22 mouse cellular contexts compared by ENCODE assay signal in the genomic region with DNA sequence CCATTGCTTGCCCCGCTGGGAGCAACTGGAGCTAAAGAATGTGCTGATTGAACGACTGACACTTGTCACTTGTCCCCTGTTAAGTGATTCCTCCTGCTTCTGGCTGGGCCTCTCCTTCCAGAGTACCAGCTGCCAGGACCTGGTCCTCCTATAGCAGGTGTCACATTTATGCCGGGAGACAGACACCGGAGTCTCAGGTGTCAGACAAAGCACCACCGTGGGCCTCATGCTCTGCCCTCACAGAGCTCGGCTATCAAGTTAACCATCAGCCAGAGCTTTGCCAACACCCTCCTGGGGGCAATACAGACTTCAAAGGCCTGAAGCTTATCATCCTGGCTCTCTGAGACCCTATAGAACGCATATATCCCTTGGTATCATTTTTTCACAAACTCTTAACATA. TPM values are rescaled to one million over a fixed set of nuclear protein-coding genes. Genes with fewer than 3 reads are reported as not detected.
"Had no signal": no experiment of that assay in that cellular context is flagged by ENCODE, and none has a peak within 500 bp of the region (broad histone marks: within the 10 kb centered on the region; RNA-seq: fewer than 3 reads in every experiment).

No protein-coding gene starts in this region.

- H3K4me1 ChIP-seq: limb, embryonic 15.5 days; liver, embryonic 12.5 days; midbrain, embryonic 15.5 days; neural tube, embryonic 13.5 days; stomach, embryonic 15.5 days had no signal

- DNase-seq: layer of hippocampus, adult 9-11 months; layer of hippocampus, postnatal 36 days; lung, embryonic 14.5 days; lung, postnatal 10 days; lung, postnatal 4 days; retina, postnatal 1 day; right cerebral cortex, postnatal 14 days; thymus, adult 2 months; thymus, postnatal 36 days had no signal

- H3K4me2 ChIP-seq: limb, embryonic 15.5 days; liver, embryonic 12.5 days; lung, embryonic 14.5 days; midbrain, embryonic 15.5 days; neural tube, embryonic 13.5 days; stomach, embryonic 15.5 days had no signal

- H3K4me3 ChIP-seq: limb, embryonic 15.5 days; liver, embryonic 12.5 days; midbrain, embryonic 10.5 days; midbrain, embryonic 15.5 days; neural tube, embryonic 13.5 days; stomach, embryonic 15.5 days had no signal

- H3K9ac ChIP-seq: limb, embryonic 15.5 days; liver, embryonic 12.5 days; lung, embryonic 14.5 days; midbrain, embryonic 15.5 days; neural tube, embryonic 13.5 days; stomach, embryonic 15.5 days had no signal

- H3K27ac ChIP-seq: limb, embryonic 15.5 days; liver, embryonic 12.5 days; midbrain, embryonic 10.5 days; midbrain, embryonic 15.5 days; neural tube, embryonic 13.5 days; stomach, embryonic 15.5 days had no signal

- H3K9me3 ChIP-seq: limb, embryonic 15.5 days; liver, embryonic 12.5 days; midbrain, embryonic 10.5 days; midbrain, embryonic 15.5 days; neural tube, embryonic 13.5 days; stomach, embryonic 15.5 days had no signal

- H3K36me3 ChIP-seq: limb, embryonic 15.5 days; liver, embryonic 12.5 days; midbrain, embryonic 10.5 days; midbrain, embryonic 15.5 days; neural tube, embryonic 13.5 days; stomach, embryonic 15.5 days had no signal

- H3K27me3 ChIP-seq: limb, embryonic 15.5 days; midbrain, embryonic 15.5 days; neural tube, embryonic 13.5 days; stomach, embryonic 15.5 days had no signal

- ATAC-seq: liver, embryonic 12.5 days; midbrain, embryonic 15.5 days had no signal

RNA-seq across cellular contexts. Expression of a gene that starts 58.3 kb away (rescaled TPM):
- total RNA-seq: layer of hippocampus, adult 18-20 months; layer of hippocampus, postnatal 36 days; left cerebral cortex, adult 8-10 months; megakaryocyte, adult 5-6 weeks; monocyte, adult 5-6 weeks had no signal
- polyA plus RNA-seq: limb, embryonic 11.5 days; liver, embryonic 12.5 days; liver, embryonic 16.5 days; lung, embryonic 14.5 days; midbrain, embryonic 10.5 days; midbrain, embryonic 15.5 days; spleen, adult 2 months; thymus, adult 2 months had no signal

RNA-seq across cellular contexts. Expression of a gene that starts 58.5 kb away (rescaled TPM):
- total RNA-seq: megakaryocyte, adult 5-6 weeks; monocyte, adult 5-6 weeks had no signal
